Mouse (Mus musculus): ENCODE results near the gene Cd38.

DNA sequence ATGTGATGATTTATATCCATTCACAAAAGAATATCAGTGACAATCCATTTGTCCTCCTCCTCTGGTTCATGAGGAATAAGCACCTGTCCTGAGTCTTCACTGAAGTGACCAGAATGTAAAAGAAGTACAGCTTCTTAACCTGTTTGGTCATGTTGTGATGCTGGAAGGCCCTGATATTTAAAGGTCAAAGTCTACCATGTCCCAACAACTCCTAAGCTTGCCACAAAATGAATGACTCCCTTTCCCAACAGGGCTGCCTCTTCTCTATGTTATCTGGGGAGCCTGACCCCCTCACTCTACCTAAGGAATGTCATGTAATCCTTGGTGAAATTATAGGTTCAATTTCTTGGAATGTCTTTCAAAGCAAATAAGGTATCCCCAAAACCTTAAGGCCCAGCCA is 59.4 kb downstream of the Cd38 start:
- TF ChIP-seq CTCF (IDR thresholded peaks at IDR 0.05; ENCODE audit: borderline replicate concordance, control insufficient read depth, extremely low read depth, insufficient read depth, low read length, poor library complexity), result no peak
- TF ChIP-seq POLR2A (IDR thresholded peaks at IDR 0.05; ENCODE audit: control insufficient read depth, extremely low read depth, insufficient read depth, low read length, poor library complexity), result no peak
